Mouse (Mus musculus) lung, postnatal 0 days (tissue): ENCODE measurements around the gene U2af1.

Source experiments
- CTCF ChIP-seq: IDR thresholded peaks from 2 replicates; pipeline ENCODE4 v1.5.1; 2016; ENCODE audit warnings: antibody characterized with exemption, mild to moderate bottlenecking
- EP300 ChIP-seq: IDR thresholded peaks from 2 replicates; pipeline ENCODE4 v1.6.1; 2016; ENCODE audit warnings: antibody characterized with exemption, mild to moderate bottlenecking, control low read depth

- no peak for TF ChIP-seq CTCF
- TF ChIP-seq EP300, result no peak
Observed at GRCm38 (mm10) chr17:31705271-31706020, 46.8 kb upstream of the U2af1 start.
